Mouse (Mus musculus): ENCODE measurements around the gene Slc25a39. TPM values are rescaled to one million over a fixed set of nuclear protein-coding genes. Genes with fewer than 3 reads are reported as not detected.

Gene Slc25a39
- polyA plus RNA-seq, 1 experiment, result not detected

- WGBS, result 43% methylated on average over 8 of the region's 8 CpGs
- Histone ChIP-seq H3K4me3 (ENCODE audit: insufficient read depth, low read depth, low read length) (no peak overlapping the region), H3K27ac (ENCODE audit: insufficient read depth, low read depth, low read length) (no peak overlapping the region), H3K4me1 (ENCODE audit: control insufficient read depth, insufficient read depth, low read length) (no peaks in the 10 kb centered on the region; the same call in 1 of the 2 replicates)
- TF ChIP-seq POLR2A (IDR thresholded peaks at IDR 0.05; ENCODE audit: insufficient read depth, low read depth, low read length) (no peak), CTCF (IDR thresholded peaks at IDR 0.05; ENCODE audit: insufficient read depth, low read depth, low read length) (no peak)
These were observed 54.7 kb downstream of the Slc25a39 start for GRCm38 (mm10) chr11:102353021-102353431.

Other genes starting within 250 kb of the Slc25a39 start
- gene Lsm12, start 222.7 kb downstream of the Slc25a39 start, polyA plus RNA-seq (2012; ENCODE audit: insufficient read depth, insufficient read length, low replicate concordance, missing spikeins), result not detected in 2 replicates
- gene G6pc3, start 218.3 kb downstream of the Slc25a39 start, polyA plus RNA-seq (2012; ENCODE audit: insufficient read depth, insufficient read length, low replicate concordance, missing spikeins), result not detected in 2 replicates
- 223 TPM in 1 of 2 replicates, not detected in the other for gene Hdac5, start 177.8 kb downstream of the Slc25a39 start, polyA plus RNA-seq (2012; ENCODE audit: insufficient read depth, insufficient read length, low replicate concordance, missing spikeins)
- not detected in 2 replicates for gene BC030867, start 159.1 kb downstream of the Slc25a39 start, polyA plus RNA-seq (2012; ENCODE audit: insufficient read depth, insufficient read length, low replicate concordance, missing spikeins)
- not detected in 2 replicates for gene Asb16, start 139.2 kb downstream of the Slc25a39 start, polyA plus RNA-seq (2012; ENCODE audit: insufficient read depth, insufficient read length, low replicate concordance, missing spikeins)
- 472 TPM in 1 of 2 replicates, not detected in the other for gene Tmub2, start 123.0 kb downstream of the Slc25a39 start, polyA plus RNA-seq (2012; ENCODE audit: insufficient read depth, insufficient read length, low replicate concordance, missing spikeins)
- not detected in 2 replicates for gene Atxn7l3, start 111.3 kb downstream of the Slc25a39 start, polyA plus RNA-seq (2012; ENCODE audit: insufficient read depth, insufficient read length, low replicate concordance, missing spikeins)
- gene Ubtf, start 88.2 kb downstream of the Slc25a39 start, polyA plus RNA-seq (2012; ENCODE audit: insufficient read depth, insufficient read length, low replicate concordance, missing spikeins), result 213 TPM in 1 of 2 replicates, not detected in the other
- gene Slc4a1, start 41.7 kb downstream of the Slc25a39 start, polyA plus RNA-seq (2012; ENCODE audit: insufficient read depth, insufficient read length, low replicate concordance, missing spikeins), result not detected in 2 replicates
- not detected in 2 replicates for gene Rundc3a, start 14.5 kb downstream of the Slc25a39 start, polyA plus RNA-seq (2012; ENCODE audit: insufficient read depth, insufficient read length, low replicate concordance, missing spikeins)
- not detected in 2 replicates for gene Grn, start 22.4 kb upstream of the Slc25a39 start, polyA plus RNA-seq (2012; ENCODE audit: insufficient read depth, insufficient read length, low replicate concordance, missing spikeins)
- gene Fam171a2, start 39.7 kb upstream of the Slc25a39 start, polyA plus RNA-seq (2012; ENCODE audit: insufficient read depth, insufficient read length, low replicate concordance, missing spikeins), result not detected in 2 replicates
- gene Itga2b, start 62.2 kb upstream of the Slc25a39 start, polyA plus RNA-seq (2012; ENCODE audit: insufficient read depth, insufficient read length, low replicate concordance, missing spikeins), result not detected in 2 replicates
- gene Gpatch8, start 148.4 kb upstream of the Slc25a39 start, polyA plus RNA-seq (2012; ENCODE audit: insufficient read depth, insufficient read length, low replicate concordance, missing spikeins), result 94.4 and 138 TPM in 2 replicates
- not detected in 2 replicates for gene Gm11627, start 171.5 kb upstream of the Slc25a39 start, polyA plus RNA-seq (2012; ENCODE audit: insufficient read depth, insufficient read length, low replicate concordance, missing spikeins)
- not detected in 2 replicates for gene Fzd2, start 196.4 kb upstream of the Slc25a39 start, polyA plus RNA-seq (2012; ENCODE audit: insufficient read depth, insufficient read length, low replicate concordance, missing spikeins)

All from olfactory bulb, adult 2 months (tissue).